Mouse (Mus musculus): ENCODE measurements around the gene Ehbp1. TPM values are rescaled to one million over a fixed set of nuclear protein-coding genes. Genes with fewer than 3 reads are reported as not detected.

Ehbp1 gene
- polyA plus RNA-seq, 1 experiment from 2014 or later = 3.4 TPM

GRCm38 (mm10) chr11:22218222-22218621 lies 123.9 kb downstream of the Ehbp1 start:
- Histone ChIP-seq H3K9ac (no peak overlapping the region), H3K27me3 (replicated peaks) (no peaks in the 10 kb centered on the region), H3K4me3 (no peak overlapping the region), H3K9me3 (replicated peaks) (no peaks in the 10 kb centered on the region), H3K4me2 (no peak overlapping the region), H3K4me1 (no peaks in the 10 kb centered on the region), H3K36me3 (no peaks in the 10 kb centered on the region), H3K27ac (no peak overlapping the region)
- no peak for ATAC-seq
- WGBS (ENCODE audit: insufficient replicate concordance) = 71% methylated on average over 2 of the region's 2 CpGs

GRCm38 (mm10) chr11:22216941-22217340 lies 125.2 kb downstream of the Ehbp1 start:
- WGBS (ENCODE audit: insufficient replicate concordance) = 65% methylated on average over 7 of the region's 7 CpGs
- Histone ChIP-seq H3K4me3 (no peak overlapping the region), H3K9ac (no peak overlapping the region), H3K36me3 (no peaks in the 10 kb centered on the region), H3K27ac (no peak overlapping the region), H3K27me3 (replicated peaks) (no peaks in the 10 kb centered on the region), H3K4me2 (no peak overlapping the region), H3K9me3 (replicated peaks) (no peaks in the 10 kb centered on the region), H3K4me1 (no peaks in the 10 kb centered on the region)
- no peak for ATAC-seq

DNA sequence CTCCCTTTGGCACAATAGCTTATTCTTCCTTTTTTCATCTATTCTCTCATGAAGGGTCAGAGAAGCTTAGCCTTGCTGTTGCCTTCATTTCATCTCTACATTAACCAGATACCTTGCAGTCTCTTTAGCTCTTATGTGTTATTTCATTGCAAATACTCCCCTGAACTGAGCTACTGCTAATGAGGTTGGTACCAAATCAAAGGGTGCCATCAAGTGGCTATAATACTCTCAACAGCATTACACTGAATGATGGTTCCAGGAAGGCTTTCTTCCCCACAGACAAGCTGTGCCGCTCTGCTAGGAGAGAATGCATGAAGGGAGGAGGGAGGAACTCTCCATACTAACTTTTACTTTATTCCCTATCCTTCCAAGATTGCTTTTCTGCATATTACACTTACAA lies 135.5 kb downstream of the Ehbp1 start:
- Histone ChIP-seq H3K9ac (no peak overlapping the region), H3K36me3 (no peaks in the 10 kb centered on the region), H3K27me3 (replicated peaks) (no peaks in the 10 kb centered on the region), H3K4me1 (0 out of 2 replicates have a peak, but pooled peaks cover 5% of the 10 kb centered on the region), H3K27ac (no peak overlapping the region), H3K9me3 (replicated peaks) (no peaks in the 10 kb centered on the region), H3K4me2 (no peak overlapping the region), H3K4me3 (no peak overlapping the region)
- 69% methylated on average over 1 of the region's 1 CpGs for WGBS (ENCODE audit: insufficient replicate concordance)
- ATAC-seq = no peak

DNA sequence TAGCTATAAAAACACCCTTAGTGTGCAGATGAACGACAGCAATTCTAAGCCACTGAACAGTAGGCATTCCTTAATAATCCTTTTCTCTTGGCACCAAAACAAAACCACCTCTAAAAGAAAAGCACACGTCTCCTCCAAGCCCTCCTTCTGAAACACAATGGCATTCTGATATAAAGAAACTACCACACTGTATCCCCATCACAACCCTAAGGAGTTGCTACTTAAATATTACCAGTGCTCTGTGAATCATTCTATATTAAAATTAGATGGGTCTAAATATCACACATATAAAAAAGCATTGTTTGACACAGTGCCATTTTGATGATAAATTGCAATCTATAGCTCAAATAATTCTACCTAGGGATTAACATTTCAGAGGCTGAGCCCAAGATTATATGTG lies 135.9 kb downstream of the Ehbp1 start:
- Histone ChIP-seq H3K36me3 (no peaks in the 10 kb centered on the region), H3K27ac (no peak overlapping the region), H3K4me2 (no peak overlapping the region), H3K9ac (no peak overlapping the region), H3K27me3 (replicated peaks) (no peaks in the 10 kb centered on the region), H3K9me3 (replicated peaks) (no peaks in the 10 kb centered on the region), H3K4me3 (no peak overlapping the region), H3K4me1 (0 out of 2 replicates have a peak, but pooled peaks cover 5% of the 10 kb centered on the region)
- ATAC-seq = no peak
- 68% methylated on average over 2 of the region's 2 CpGs for WGBS (ENCODE audit: insufficient replicate concordance)

DNA sequence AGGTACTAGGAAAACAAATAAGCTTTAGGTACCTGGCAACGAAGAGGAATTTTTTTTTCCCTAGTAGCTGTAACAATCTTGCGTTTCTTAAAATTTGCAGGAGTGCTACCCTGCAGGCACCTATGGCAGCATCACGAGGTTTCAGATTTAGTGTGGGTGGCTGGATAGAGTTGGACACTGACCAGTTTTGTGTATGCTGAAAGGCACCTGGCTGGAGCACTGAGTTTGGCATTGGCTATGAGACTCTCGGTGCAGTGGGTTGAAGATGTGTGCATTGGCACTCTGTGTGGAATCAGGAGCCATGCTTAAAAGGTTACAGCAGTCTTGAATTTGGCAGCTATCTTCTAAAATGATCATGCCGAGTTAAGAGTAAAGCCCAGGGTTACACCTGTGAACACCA lies 138.7 kb downstream of the Ehbp1 start:
- no peaks in the 10 kb centered on the region for H3K36me3 ChIP-seq
- ATAC-seq = no peak
- no peak overlapping the region for H3K4me2 ChIP-seq
- H3K4me3 ChIP-seq = no peak overlapping the region
- no peaks in the 10 kb centered on the region for H3K9me3 ChIP-seq (replicated peaks)
- 69% methylated on average over 5 of the region's 5 CpGs for WGBS (ENCODE audit: insufficient replicate concordance)
- no peak overlapping the region for H3K9ac ChIP-seq
- H3K4me1 ChIP-seq = 0 out of 2 replicates have a peak, but pooled peaks cover 5% of the 10 kb centered on the region
- H3K27me3 ChIP-seq (replicated peaks) = no peaks in the 10 kb centered on the region
- no peak overlapping the region for H3K27ac ChIP-seq

- Histone ChIP-seq H3K9ac (no peak overlapping the region), H3K9me3 (replicated peaks) (no peaks in the 10 kb centered on the region), H3K4me1 (0 out of 2 replicates have a peak, but pooled peaks cover 7% of the 10 kb centered on the region), H3K27ac (no peak overlapping the region), H3K4me2 (no peak overlapping the region), H3K4me3 (no peak overlapping the region), H3K36me3 (no peaks in the 10 kb centered on the region), H3K27me3 (replicated peaks) (no peaks in the 10 kb centered on the region)
- no peak for ATAC-seq
- WGBS (ENCODE audit: insufficient replicate concordance) = 81% methylated on average over 8 of the region's 8 CpGs
These were observed 141.0 kb downstream of the Ehbp1 start for GRCm38 (mm10) chr11:22201125-22201524.

- no peaks in the 10 kb centered on the region for H3K36me3 ChIP-seq
- WGBS (ENCODE audit: insufficient replicate concordance) = 65% methylated on average over 3 of the region's 3 CpGs
- no peak for ATAC-seq
These were observed 142.2 kb downstream of the Ehbp1 start for GRCm38 (mm10) chr11:22199881-22200280.

DNA sequence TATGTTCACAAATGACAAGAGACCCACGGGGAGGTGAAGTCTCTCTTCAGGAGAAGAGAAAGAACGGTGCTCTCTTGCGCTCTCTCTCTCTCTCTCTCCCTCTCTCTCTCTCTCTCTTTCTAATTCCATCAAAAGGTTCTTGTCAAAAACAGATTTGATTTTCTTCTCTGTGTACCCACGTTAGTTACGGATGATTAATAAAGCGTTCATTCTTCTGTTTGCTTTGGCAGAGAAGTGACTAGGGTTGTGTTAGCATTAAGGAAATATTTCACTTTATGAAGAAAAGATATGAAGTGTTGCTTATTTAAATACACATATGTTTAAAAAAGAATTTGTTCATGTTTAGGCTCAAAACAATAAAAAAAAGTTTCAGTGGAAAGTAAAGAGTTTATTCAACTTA lies 143.7 kb downstream of the Ehbp1 start:
- 84% methylated on average over 6 of the region's 6 CpGs for WGBS (ENCODE audit: insufficient replicate concordance)
- H3K36me3 ChIP-seq = no peaks in the 10 kb centered on the region
- peaks cover 23% of the 10 kb centered on the region for H3K4me1 ChIP-seq
- no peak overlapping the region for H3K4me3 ChIP-seq
- no peak for ATAC-seq
- no peak overlapping the region for H3K27ac ChIP-seq
- no peak overlapping the region for H3K4me2 ChIP-seq
- no peak overlapping the region for H3K9ac ChIP-seq
- H3K9me3 ChIP-seq (replicated peaks) = no peaks in the 10 kb centered on the region
- H3K27me3 ChIP-seq (replicated peaks) = no peaks in the 10 kb centered on the region

More at GRCm38 (mm10) chr11:22199881-22200280, 142.2 kb downstream of the Ehbp1 start:
- Histone ChIP-seq H3K27ac (no peak overlapping the region), H3K4me2 (no peak overlapping the region), H3K9me3 (replicated peaks) (no peaks in the 10 kb centered on the region), H3K4me1 (peaks cover 13% of the 10 kb centered on the region; the same call in 1 of the 2 replicates), H3K9ac (no peak overlapping the region), H3K4me3 (no peak overlapping the region), H3K27me3 (replicated peaks) (no peaks in the 10 kb centered on the region)

- Histone ChIP-seq H3K4me2 (no peak overlapping the region), H3K9me3 (replicated peaks) (no peaks in the 10 kb centered on the region), H3K4me3 (no peak overlapping the region), H3K36me3 (no peaks in the 10 kb centered on the region), H3K9ac (no peak overlapping the region), H3K4me1 (peaks cover 23% of the 10 kb centered on the region), H3K27me3 (replicated peaks) (no peaks in the 10 kb centered on the region), H3K27ac (no peak overlapping the region)
- 79% methylated on average over 6 of the region's 6 CpGs for WGBS (ENCODE audit: insufficient replicate concordance)
- ATAC-seq = no peak
These were observed 144.2 kb downstream of the Ehbp1 start for GRCm38 (mm10) chr11:22197935-22198334.

- no peaks in the 10 kb centered on the region for H3K9me3 ChIP-seq (replicated peaks)
- H3K36me3 ChIP-seq = no peaks in the 10 kb centered on the region
- peaks cover 19% of the 10 kb centered on the region for H3K4me1 ChIP-seq
- H3K27ac ChIP-seq = no peak overlapping the region
- H3K27me3 ChIP-seq (replicated peaks) = no peaks in the 10 kb centered on the region
- ATAC-seq = no peak
- no peak overlapping the region for H3K4me3 ChIP-seq
- no peak overlapping the region for H3K4me2 ChIP-seq
- 72% methylated on average over 4 of the region's 4 CpGs for WGBS (ENCODE audit: insufficient replicate concordance)
- no peak overlapping the region for H3K9ac ChIP-seq
These were observed 145.3 kb downstream of the Ehbp1 start for GRCm38 (mm10) chr11:22196776-22197175.

DNA sequence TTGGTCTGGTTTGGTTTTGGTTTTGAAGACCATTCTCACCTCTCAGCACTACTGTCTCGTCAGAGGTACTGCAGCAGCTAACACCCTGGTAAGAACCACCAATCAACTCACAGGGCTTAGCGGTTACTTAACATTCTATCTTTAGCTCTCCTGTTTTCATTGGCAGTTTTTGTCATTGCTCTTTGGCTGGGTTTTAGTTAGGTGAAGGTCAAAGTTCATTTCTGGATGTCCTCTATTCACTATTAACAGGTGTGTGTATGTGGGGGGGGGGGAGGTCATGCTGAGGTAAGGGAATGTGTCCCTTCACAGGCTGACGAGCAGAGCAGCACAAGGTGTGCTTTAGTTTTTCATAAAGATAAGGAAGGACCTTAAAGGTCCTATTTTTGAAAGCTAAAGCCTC lies 147.5 kb downstream of the Ehbp1 start:
- no peak overlapping the region for H3K9ac ChIP-seq
- H3K9me3 ChIP-seq (replicated peaks) = no peaks in the 10 kb centered on the region
- H3K4me2 ChIP-seq = no peak overlapping the region
- H3K4me1 ChIP-seq = peaks cover 19% of the 10 kb centered on the region
- H3K27me3 ChIP-seq (replicated peaks) = no peaks in the 10 kb centered on the region
- no peak overlapping the region for H3K4me3 ChIP-seq
- 46% methylated on average over 3 of the region's 3 CpGs for WGBS (ENCODE audit: insufficient replicate concordance)
- no peak overlapping the region for H3K27ac ChIP-seq
- no peaks in the 10 kb centered on the region for H3K36me3 ChIP-seq
- peak; percentile 46; the same call in 1 of the 2 replicates for ATAC-seq

GRCm38 (mm10) chr11:22190576-22190975 lies 151.5 kb downstream of the Ehbp1 start:
- Histone ChIP-seq H3K9me3 (replicated peaks) (no peaks in the 10 kb centered on the region), H3K27me3 (replicated peaks) (no peaks in the 10 kb centered on the region), H3K4me2 (no peak overlapping the region), H3K9ac (no peak overlapping the region), H3K36me3 (no peaks in the 10 kb centered on the region), H3K27ac (no peak overlapping the region), H3K4me1 (peaks cover 16% of the 10 kb centered on the region), H3K4me3 (no peak overlapping the region)
- no peak for ATAC-seq
- 48% methylated on average over 3 of the region's 3 CpGs for WGBS (ENCODE audit: insufficient replicate concordance)

DNA sequence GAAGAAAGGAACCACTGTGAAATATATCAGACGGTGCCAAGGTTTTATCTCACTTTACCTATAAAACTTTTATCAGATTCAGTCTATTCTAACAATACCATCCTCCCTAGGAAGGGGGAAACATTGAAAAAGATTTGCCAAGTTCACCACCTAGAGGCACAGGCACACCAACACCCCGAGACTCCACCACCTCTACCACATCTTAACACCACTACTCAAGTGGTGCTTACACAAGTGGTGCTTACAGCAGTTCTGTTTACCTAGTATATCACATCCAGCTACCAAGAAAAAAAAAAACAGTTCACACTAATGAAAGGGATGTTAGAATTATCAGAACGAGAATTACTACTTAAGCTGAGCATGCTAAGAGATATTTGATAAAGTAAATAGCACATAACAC lies 152.1 kb downstream of the Ehbp1 start:
- no peak for ATAC-seq
- no peak overlapping the region for H3K4me2 ChIP-seq
- no peaks in the 10 kb centered on the region for H3K27me3 ChIP-seq (replicated peaks)
- no peaks in the 10 kb centered on the region for H3K9me3 ChIP-seq (replicated peaks)
- H3K4me1 ChIP-seq = peaks cover 11% of the 10 kb centered on the region
- H3K4me3 ChIP-seq = no peak overlapping the region
- no peak overlapping the region for H3K9ac ChIP-seq
- no peak overlapping the region for H3K27ac ChIP-seq
- WGBS (ENCODE audit: insufficient replicate concordance) = 56% methylated on average over 3 of the region's 3 CpGs
- no peaks in the 10 kb centered on the region for H3K36me3 ChIP-seq

All from liver, embryonic 12.5 days (tissue).